Mouse (Mus musculus) stomach, postnatal 0 days (tissue): ENCODE measurements at regions not wholly inside any gene's neighbourhood (a gene's known extent, or its start where the extent isn't known, plus 50 kb on each side); places are given as distances from the start of the nearest gene placed in this dataset.

Experiments
- CTCF ChIP-seq: IDR thresholded peaks from 2 replicates; pipeline ENCODE4 v1.5.1; 2016; ENCODE audit warnings: antibody characterized with exemption, low read depth, mild to moderate bottlenecking, moderate library complexity
- EP300 ChIP-seq: optimal IDR thresholded peaks from 2 replicates; pipeline ENCODE3; 2016; ENCODE audit warnings: antibody characterized with exemption

DNA sequence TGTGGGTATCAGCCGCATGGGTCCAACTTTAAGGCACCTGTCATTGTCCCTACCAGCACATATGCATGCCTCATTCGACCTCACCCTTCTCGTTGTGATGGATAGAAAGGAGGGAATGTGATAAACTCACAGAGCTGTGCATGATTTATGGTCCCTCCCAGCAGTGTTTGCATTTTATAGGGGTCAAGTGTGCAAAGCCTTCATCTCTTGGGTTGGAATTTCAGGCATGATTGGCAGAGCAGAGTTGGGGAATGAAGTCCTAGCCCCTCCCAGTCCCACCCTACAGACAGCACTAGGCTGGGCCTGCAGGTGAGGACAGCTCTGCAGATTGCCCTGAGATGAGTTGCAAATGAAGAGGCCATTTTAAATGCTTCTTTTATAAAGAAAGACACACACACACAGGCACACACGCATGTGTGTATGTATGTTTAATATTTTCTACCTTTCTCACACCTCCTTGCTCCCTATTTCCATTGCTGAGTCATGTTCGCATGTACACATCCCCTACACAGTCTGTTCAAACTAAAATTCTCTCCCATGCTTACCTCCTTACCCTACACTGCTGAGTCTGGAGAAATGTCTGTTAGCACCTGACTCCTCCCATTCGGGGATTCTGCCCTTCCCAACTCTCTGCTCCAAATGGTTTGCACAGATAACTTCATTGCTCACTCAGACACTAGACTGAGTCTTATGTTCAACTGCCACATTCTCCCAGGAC lies 558.9 kb downstream of the Efnb2 start:
- no peak for TF ChIP-seq CTCF
- no peak for TF ChIP-seq EP300
